Mouse (Mus musculus) effector memory CD4-positive, alpha-beta T cell, adult 7 months (primary cell): ENCODE data around the gene Samd4. TPM values are rescaled to one million over a fixed set of nuclear protein-coding genes. Genes with fewer than 3 reads are reported as not detected.

Experiments
- polyA plus RNA-seq: library from polyadenylated mRNA; unstranded; fragments of 100-300 nt; shearing (Covaris generic); gene quantifications from one replicate; pipeline ENCODE4 v1.2.1, GENCODE M21; 2017

Gene Samd4
- polyA plus RNA-seq: 0.16 TPM

GRCm38 (mm10) chr14:46882431-46883067 is at the start of gene Samd4:
Gene Samd4 (plus strand): TSS chr14:46882854.

Other genes with a start within 250 kb of the Samd4 start
- 1.1 TPM for gene Cdkn3, start 122.3 kb upstream of the Samd4 start, polyA plus RNA-seq
- gene Cnih1, start 94.4 kb upstream of the Samd4 start, polyA plus RNA-seq: 59.2 TPM
- 89.5 TPM for gene Gmfb, start 60.6 kb upstream of the Samd4 start, polyA plus RNA-seq
- 11.0 TPM for gene Cgrrf1, start 50.7 kb upstream of the Samd4 start, polyA plus RNA-seq